Mouse (Mus musculus): Measurements from ENCODE around the gene Ipo13. TPM values are rescaled to one million over a fixed set of nuclear protein-coding genes. Genes with fewer than 3 reads are reported as not detected.

Gene Ipo13
- polyA plus RNA-seq, 1 experiment, result 62.2 TPM

- H3ac ChIP-seq (ENCODE audit: control insufficient read depth, insufficient read length), result no peak overlapping the region
- no peaks in the 10 kb centered on the region for H3K79me2 ChIP-seq (ENCODE audit: control insufficient read depth, insufficient read depth)
These were observed 65.7 kb downstream of the Ipo13 start for GRCm38 (mm10) chr4:117849063-117849462.

GRCm38 (mm10) chr4:117847011-117847410 lies 67.8 kb downstream of the Ipo13 start:
- H3ac ChIP-seq (ENCODE audit: control insufficient read depth, insufficient read length), result no peak overlapping the region
- TF ChIP-seq MYOG (IDR thresholded peaks at IDR 0.05; ENCODE audit: control insufficient read depth in 1 of 3, insufficient read depth in 1 of 3, insufficient read length in 2 of 3, low read depth in 2 of 3), result no peak
- no peak for TF ChIP-seq MYOD1 (IDR thresholded peaks at IDR 0.05; ENCODE audit: control insufficient read depth in 1 of 3, insufficient read length in 2 of 3, low read depth in 2 of 3)
- H3K4me3 ChIP-seq, result no peak overlapping the region
- H3K79me2 ChIP-seq (ENCODE audit: control insufficient read depth, insufficient read depth), result no peaks in the 10 kb centered on the region
- peaks cover 33% of the 10 kb centered on the region for H3K36me3 ChIP-seq (ENCODE audit: control insufficient read depth, insufficient read depth)
- no peaks in the 10 kb centered on the region for H3K27me3 ChIP-seq (ENCODE audit: control insufficient read depth, insufficient read depth, insufficient read length)
- no peak overlapping the region for H3K4me2 ChIP-seq (ENCODE audit: low read depth)

More at GRCm38 (mm10) chr4:117849063-117849462, 65.7 kb downstream of the Ipo13 start:
- no peak overlapping the region for H3K4me3 ChIP-seq
- H3K27me3 ChIP-seq (ENCODE audit: control insufficient read depth, insufficient read depth, insufficient read length), result no peaks in the 10 kb centered on the region
- H3K36me3 ChIP-seq (ENCODE audit: control insufficient read depth, insufficient read depth), result peaks cover 31% of the 10 kb centered on the region
- no peak overlapping the region for H3K4me2 ChIP-seq (ENCODE audit: low read depth)
- no peak for TF ChIP-seq SRF (IDR thresholded peaks at IDR 0.05; ENCODE audit: control insufficient read depth, insufficient read length, low read depth)
- no peak for TF ChIP-seq TCF12 (IDR thresholded peaks at IDR 0.05; ENCODE audit: insufficient read depth, poor library complexity, severe bottlenecking)
- no peak for TF ChIP-seq E2F4 (IDR thresholded peaks at IDR 0.05; ENCODE audit: insufficient read depth)
- TF ChIP-seq TCF3 (IDR thresholded peaks at IDR 0.05; ENCODE audit: insufficient read length, low read depth), result no peak
- TF ChIP-seq USF1 (IDR thresholded peaks at IDR 0.05; ENCODE audit: low read depth), result no peak
- TF ChIP-seq MYOD1 (IDR thresholded peaks at IDR 0.05; ENCODE audit: control insufficient read depth in 1 of 3, insufficient read length in 2 of 3, low read depth in 2 of 3), result no peak

DNA sequence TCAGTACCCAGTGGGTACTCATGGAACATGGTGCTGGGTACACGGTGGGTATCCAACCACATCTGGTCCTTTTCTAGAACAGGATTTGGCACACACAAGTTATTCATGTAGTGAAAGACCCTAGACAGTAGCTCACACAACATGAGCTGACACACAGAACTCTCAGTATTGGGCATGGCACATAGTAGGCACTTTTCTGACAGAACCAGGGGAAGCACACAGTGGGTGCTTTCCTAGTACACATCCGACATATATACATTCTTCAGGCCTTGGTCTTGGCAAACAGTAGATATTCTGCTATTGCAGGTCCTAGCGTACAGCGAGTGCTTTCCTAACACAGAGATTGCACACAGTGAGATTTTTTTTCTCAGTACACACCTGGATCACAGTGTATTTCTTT lies 68.5 kb downstream of the Ipo13 start:
- Histone ChIP-seq H3K79me2 (ENCODE audit: control insufficient read depth, insufficient read depth) (no peaks in the 10 kb centered on the region), H3K36me3 (ENCODE audit: control insufficient read depth, insufficient read depth) (peaks cover 33% of the 10 kb centered on the region), H3K27me3 (ENCODE audit: control insufficient read depth, insufficient read depth, insufficient read length) (no peaks in the 10 kb centered on the region), H3K4me3 (no peak overlapping the region), H3K4me2 (ENCODE audit: low read depth) (no peak overlapping the region), H3ac (ENCODE audit: control insufficient read depth, insufficient read length) (no peak overlapping the region)
- no peak for TF ChIP-seq USF1 (IDR thresholded peaks at IDR 0.05; ENCODE audit: low read depth)
- no peak for TF ChIP-seq TCF3 (IDR thresholded peaks at IDR 0.05; ENCODE audit: insufficient read length, low read depth)
- TF ChIP-seq POLR2A (IDR thresholded peaks at IDR 0.05; ENCODE audit: insufficient read length, low read depth), result no peak
- no peak for TF ChIP-seq MYOD1 (IDR thresholded peaks at IDR 0.05; ENCODE audit: control insufficient read depth in 1 of 3, insufficient read length in 2 of 3, low read depth in 2 of 3)
- TF ChIP-seq POLR2AphosphoS2 (IDR thresholded peaks at IDR 0.05; ENCODE audit: insufficient read length, low read depth), result no peak
- no peak for TF ChIP-seq CEBPB (IDR thresholded peaks at IDR 0.05; ENCODE audit: insufficient read depth, poor library complexity, severe bottlenecking)
- no peak for TF ChIP-seq MYOG (IDR thresholded peaks at IDR 0.05; ENCODE audit: control insufficient read depth in 1 of 3, insufficient read depth in 1 of 3, insufficient read length in 2 of 3, low read depth in 2 of 3)
- no peak for TF ChIP-seq TCF12 (IDR thresholded peaks at IDR 0.05; ENCODE audit: insufficient read depth, poor library complexity, severe bottlenecking)
- TF ChIP-seq SRF (IDR thresholded peaks at IDR 0.05; ENCODE audit: control insufficient read depth, insufficient read length, low read depth), result no peak
- no peak for TF ChIP-seq E2F4 (IDR thresholded peaks at IDR 0.05; ENCODE audit: insufficient read depth)
- no peak for TF ChIP-seq REST (IDR thresholded peaks at IDR 0.05; ENCODE audit: insufficient read depth, insufficient read length)
- TF ChIP-seq MAX (IDR thresholded peaks at IDR 0.05; ENCODE audit: low read depth), result no peak

- Histone ChIP-seq H3K4me2 (ENCODE audit: low read depth) (no peak overlapping the region), H3K79me2 (ENCODE audit: control insufficient read depth, insufficient read depth) (no peaks in the 10 kb centered on the region), H3K4me3 (no peak overlapping the region), H3K27me3 (ENCODE audit: control insufficient read depth, insufficient read depth, insufficient read length) (no peaks in the 10 kb centered on the region), H3ac (ENCODE audit: control insufficient read depth, insufficient read length) (no peak overlapping the region), H3K36me3 (ENCODE audit: control insufficient read depth, insufficient read depth) (peaks cover 33% of the 10 kb centered on the region)
- TF ChIP-seq USF1 (IDR thresholded peaks at IDR 0.05; ENCODE audit: low read depth) (no peak), POLR2AphosphoS2 (IDR thresholded peaks at IDR 0.05; ENCODE audit: insufficient read length, low read depth) (no peak), POLR2A (IDR thresholded peaks at IDR 0.05; ENCODE audit: insufficient read length, low read depth) (no peak), E2F4 (IDR thresholded peaks at IDR 0.05; ENCODE audit: insufficient read depth) (no peak), MAX (IDR thresholded peaks at IDR 0.05; ENCODE audit: low read depth) (no peak), TCF3 (IDR thresholded peaks at IDR 0.05; ENCODE audit: insufficient read length, low read depth) (no peak), CEBPB (IDR thresholded peaks at IDR 0.05; ENCODE audit: insufficient read depth, poor library complexity, severe bottlenecking) (no peak), MYOD1 (IDR thresholded peaks at IDR 0.05; ENCODE audit: control insufficient read depth in 1 of 3, insufficient read length in 2 of 3, low read depth in 2 of 3) (peak in 1 of 3 experiments; percentile 3), SRF (IDR thresholded peaks at IDR 0.05; ENCODE audit: control insufficient read depth, insufficient read length, low read depth) (no peak), MYOG (IDR thresholded peaks at IDR 0.05; ENCODE audit: control insufficient read depth in 1 of 3, insufficient read depth in 1 of 3, insufficient read length in 2 of 3, low read depth in 2 of 3) (peak in 1 of 3 experiments; percentile 54), TCF12 (IDR thresholded peaks at IDR 0.05; ENCODE audit: insufficient read depth, poor library complexity, severe bottlenecking) (no peak), REST (IDR thresholded peaks at IDR 0.05; ENCODE audit: insufficient read depth, insufficient read length) (no peak)
These were observed 69.5 kb downstream of the Ipo13 start for GRCm38 (mm10) chr4:117845316-117845715.

Other genes with a start within 250 kb of the Ipo13 start
- 28.0 TPM for gene Dmap1, start 232.7 kb downstream of the Ipo13 start, polyA plus RNA-seq (2012; fragmentation: generic; extraction: Trizol)
- not detected for gene Gm12845, start 190.6 kb downstream of the Ipo13 start, polyA plus RNA-seq (2012; fragmentation: generic; extraction: Trizol)
- not detected for gene Klf17, start 149.4 kb downstream of the Ipo13 start, polyA plus RNA-seq (2012; fragmentation: generic; extraction: Trizol)
- gene Slc6a9, start 80.5 kb downstream of the Ipo13 start, polyA plus RNA-seq (2012; fragmentation: generic; extraction: Trizol), result 129 TPM
- gene Ccdc24, start 42.4 kb downstream of the Ipo13 start, polyA plus RNA-seq (2012; fragmentation: generic; extraction: Trizol), result 1.8 TPM
- gene B4galt2, start 31.5 kb downstream of the Ipo13 start, polyA plus RNA-seq (2012; fragmentation: generic; extraction: Trizol), result 41.6 TPM
- 470 TPM for gene Atp6v0b, start 27.7 kb downstream of the Ipo13 start, polyA plus RNA-seq (2012; fragmentation: generic; extraction: Trizol)
- 8.5 TPM for gene Dph2, start 23.0 kb downstream of the Ipo13 start, polyA plus RNA-seq (2012; fragmentation: generic; extraction: Trizol)
- gene Artn, start 14.8 kb upstream of the Ipo13 start, polyA plus RNA-seq (2012; fragmentation: generic; extraction: Trizol), result 15.9 TPM
- 45.1 TPM for gene St3gal3, start 219.9 kb upstream of the Ipo13 start, polyA plus RNA-seq (2012; fragmentation: generic; extraction: Trizol)

All from myocyte (in vitro differentiated cells).